Mouse (Mus musculus): ENCODE measurements around the gene Ahcyl1. TPM values are rescaled to one million over a fixed set of nuclear protein-coding genes. Genes with fewer than 3 reads are reported as not detected.

The Ahcyl1 gene
- polyA plus RNA-seq, 1 experiment from 2014 or later: 229 TPM

- DNase-seq (ENCODE audit: low read depth, low spot score) (no peak), ATAC-seq (no peak)
- no peaks in the 10 kb centered on the region for H3K27me3 ChIP-seq
- ChIA-PET CTCF (interaction anchor here (0.7 to 15.8 kb wide), 13 partner anchors 8 to 256 kb away, joined by 3 to 215 read pairs (median 6); no protein-coding TSS in a partner anchor), POLR2A (interaction anchor here (0.6 to 1.6 kb wide), 6 partner anchors 20 to 45 kb away, joined by 3 to 10 read pairs (median 4); no protein-coding TSS in a partner anchor)
- no peak for TF ChIP-seq CTCF (IDR thresholded peaks at IDR 0.05)
- in situ Hi-C loops (cut with MboI; ENCODE audit: low pct_unique_long_range_greater_than_20kb): loop anchor here (10.0 kb wide), 1 partner anchor 438 kb away; the partner anchor contains the start of gene Gnai3
These were observed 10.9 kb upstream of the Ahcyl1 start for GRCm38 (mm10) chr3:107707239-107707638.

- peak; percentile 81 for ATAC-seq
- ChIA-PET CTCF (interaction anchor here (0.8 to 15.8 kb wide), 14 partner anchors 9 to 158 kb away, joined by 3 to 215 read pairs (median 6); no protein-coding TSS in a partner anchor), POLR2A (interaction anchor here (0.6 to 1.9 kb wide), 6 partner anchors 9 to 54 kb away, joined by 3 to 10 read pairs (median 4); no protein-coding TSS in a partner anchor)
- DNase-seq (ENCODE audit: low read depth, low spot score): peak; percentile 57
- H3K27me3 ChIP-seq: no peaks in the 10 kb centered on the region
- TF ChIP-seq CTCF (IDR thresholded peaks at IDR 0.05): no peak
- in situ Hi-C loops (cut with MboI; ENCODE audit: low pct_unique_long_range_greater_than_20kb): loop anchor here (10.0 kb wide), 1 partner anchor 439 kb away; the partner anchor contains the start of gene Gnai3
These were observed 9.8 kb upstream of the Ahcyl1 start for GRCm38 (mm10) chr3:107706164-107706563.

- ATAC-seq (no peak), DNase-seq (ENCODE audit: low read depth, low spot score) (no peak)
- ChIA-PET CTCF (interaction anchor here (1.0 to 15.8 kb wide), 8 partner anchors 13 to 160 kb away, joined by 3 to 215 read pairs (median 4); no protein-coding TSS in a partner anchor), POLR2A (interaction anchor here (0.6 to 1.5 kb wide), 3 partner anchors 33 to 49 kb away, joined by 3 to 8 read pairs (median 6); no protein-coding TSS in a partner anchor)
- in situ Hi-C loops (cut with MboI; ENCODE audit: low pct_unique_long_range_greater_than_20kb): loop anchor here (5.0 to 10.0 kb wide), 2 partner anchors 43 to 440 kb away; partner anchors contain the start of gene Gnai3
- no peaks in the 10 kb centered on the region for H3K27me3 ChIP-seq
- TF ChIP-seq CTCF (IDR thresholded peaks at IDR 0.05): no peak
These were observed 8.0 kb upstream of the Ahcyl1 start for GRCm38 (mm10) chr3:107704371-107704705.

- ChIA-PET CTCF (interaction anchor here (1.1 to 15.8 kb wide), 8 partner anchors 12 to 214 kb away, joined by 3 to 215 read pairs (median 4); no protein-coding TSS in a partner anchor), POLR2A (interaction anchor here (0.6 to 1.5 kb wide), 5 partner anchors 33 to 50 kb away, joined by 3 to 8 read pairs (median 3); no protein-coding TSS in a partner anchor)
- TF ChIP-seq CTCF (IDR thresholded peaks at IDR 0.05): no peak
- no peaks in the 10 kb centered on the region for H3K27me3 ChIP-seq
- no peak for DNase-seq (ENCODE audit: low read depth, low spot score)
- in situ Hi-C loops (cut with MboI; ENCODE audit: low pct_unique_long_range_greater_than_20kb): loop anchor here (5.0 to 10.0 kb wide), 2 partner anchors 43 to 441 kb away; partner anchors contain the start of gene Gnai3
- ATAC-seq: no peak
These were observed 7.5 kb upstream of the Ahcyl1 start for GRCm38 (mm10) chr3:107703675-107704370.

- in situ Hi-C loops (cut with MboI; ENCODE audit: low pct_unique_long_range_greater_than_20kb): loop anchor here (5.0 to 10.0 kb wide), 2 partner anchors 45 to 443 kb away; partner anchors contain the start of gene Gnai3
- no peak for DNase-seq (ENCODE audit: low read depth, low spot score)
- no peaks in the 10 kb centered on the region for H3K27me3 ChIP-seq
- ATAC-seq: no peak
- ChIA-PET POLR2A (interaction anchor here (0.7 to 0.9 kb wide), 2 partner anchors 161 to 742 kb away, joined by 3 to 4 read pairs; no protein-coding TSS in a partner anchor), CTCF (interaction anchor here (1.1 to 15.8 kb wide), 2 partner anchors 21 to 163 kb away, joined by 3 to 215 read pairs; no protein-coding TSS in a partner anchor)
- TF ChIP-seq CTCF (IDR thresholded peaks at IDR 0.05): no peak
These were observed 5.5 kb upstream of the Ahcyl1 start for GRCm38 (mm10) chr3:107701767-107702394.

- TF ChIP-seq CTCF (IDR thresholded peaks at IDR 0.05): no peak
- no peak for ATAC-seq
- no peaks in the 10 kb centered on the region for H3K27me3 ChIP-seq
- ChIA-PET CTCF (interaction anchor here (0.8 to 15.8 kb wide), 8 partner anchors 9 to 164 kb away, joined by 3 to 215 read pairs (median 3); partner anchors contain the start of gene Csf1), POLR2A (interaction anchor here (0.9 to 6.4 kb wide), 2 partner anchors 46 to 163 kb away, joined by 4 to 32 read pairs; no protein-coding TSS in a partner anchor)
- no peak for DNase-seq (ENCODE audit: low read depth, low spot score)
- in situ Hi-C loops (cut with MboI; ENCODE audit: low pct_unique_long_range_greater_than_20kb): loop anchor here (5.0 to 10.0 kb wide), 2 partner anchors 47 to 444 kb away; partner anchors contain the start of gene Gnai3
These were observed 4.3 kb upstream of the Ahcyl1 start for GRCm38 (mm10) chr3:107700625-107701024.

GRCm38 (mm10) chr3:107696910-107697309 is 550 bp upstream of the Ahcyl1 start:
- H3K27me3 ChIP-seq: no peaks in the 10 kb centered on the region
- ATAC-seq (peak; percentile 2), DNase-seq (ENCODE audit: low read depth, low spot score) (no peak)
- in situ Hi-C loops (cut with MboI; ENCODE audit: low pct_unique_long_range_greater_than_20kb): loop anchor here (5.0 to 10.0 kb wide), 3 partner anchors 142 to 368 kb away; partner anchors contain the start of gene Ubl4b
- TF ChIP-seq CTCF (IDR thresholded peaks at IDR 0.05): no peak
- ChIA-PET POLR2A (interaction anchor here (0.7 to 6.4 kb wide), 8 partner anchors 9 to 166 kb away, joined by 3 to 32 read pairs (median 4); partner anchors contain the start of gene Csf1), CTCF (interaction anchor here (0.8 to 15.8 kb wide), 15 partner anchors 11 to 365 kb away, joined by 3 to 215 read pairs (median 6); no protein-coding TSS in a partner anchor)

- ATAC-seq: no peak
- TF ChIP-seq CTCF (IDR thresholded peaks at IDR 0.05): no peak
- in situ Hi-C loops (cut with MboI; ENCODE audit: low pct_unique_long_range_greater_than_20kb): loop anchor here (5.0 to 10.0 kb wide), 3 partner anchors 141 to 369 kb away; partner anchors contain the start of gene Ubl4b
- no peaks in the 10 kb centered on the region for H3K27me3 ChIP-seq
- ChIA-PET POLR2A (interaction anchor here (0.6 to 6.4 kb wide), 20 partner anchors 8 to 1668 kb away, joined by 3 to 32 read pairs (median 4); partner anchors contain the start of gene Csf1), CTCF (interaction anchor here (0.7 to 15.8 kb wide), 17 partner anchors 9 to 366 kb away, joined by 3 to 215 read pairs (median 3); no protein-coding TSS in a partner anchor)
- no peak for DNase-seq (ENCODE audit: low read depth, low spot score)
These were observed 977 bp downstream of the Ahcyl1 start for GRCm38 (mm10) chr3:107695219-107695947.
